Mouse (Mus musculus): Measurements from ENCODE around the gene Ddx47.

DNA sequence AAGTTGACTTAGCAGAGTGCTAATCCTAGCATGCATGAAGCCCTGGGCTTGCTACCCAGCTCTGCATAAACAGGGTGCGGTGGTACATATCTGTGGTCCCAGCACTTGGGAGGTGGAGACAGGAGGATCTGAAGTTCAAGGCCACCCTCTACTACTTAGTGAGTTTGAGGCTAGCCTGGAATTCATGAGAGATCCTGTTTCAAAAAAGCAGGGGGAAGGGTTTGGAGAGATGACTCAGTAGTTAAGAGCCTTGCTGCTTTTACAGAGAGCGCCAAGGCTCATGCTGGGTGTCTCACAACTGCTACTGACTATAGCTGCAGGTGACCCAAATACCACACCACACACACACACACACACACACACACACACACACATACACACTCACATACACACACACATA lies 41.9 kb upstream of the Ddx47 start:
- TF ChIP-seq CTCF (conservative IDR thresholded peaks at IDR 0.05; ENCODE audit: low read length) (no peak), POU5F1 (IDR thresholded peaks at IDR 0.05; ENCODE audit: borderline replicate concordance, low read length) (no peak)
